Mouse (Mus musculus): ENCODE measurements at regions not wholly inside any gene's neighbourhood (a gene's known extent, or its start where the extent isn't known, plus 50 kb on each side); places are given as distances from the start of the nearest gene placed in this dataset.

GRCm38 (mm10) chr13:101551068-101551467 is 216.9 kb downstream of the Pik3r1 start:
- no peak for TF ChIP-seq CTCF (IDR thresholded peaks at IDR 0.05)
- DNase-seq (ENCODE audit: low spot score): no peak
- Histone ChIP-seq H3K4me1 (ENCODE audit: insufficient read depth, low read length) (no peaks in the 10 kb centered on the region), H3K4me2 (ENCODE audit: low read depth, low read length, poor library complexity, severe bottlenecking) (no peak overlapping the region), H3K9ac (replicated peaks; ENCODE audit: low read length, poor library complexity, severe bottlenecking) (no peak overlapping the region), H3K9me3 (ENCODE audit: low read length) (no peaks in the 10 kb centered on the region), H3K27ac (ENCODE audit: low read depth, low read length) (no peak overlapping the region), H3K36me3 (ENCODE audit: insufficient read depth, low read length) (no peaks in the 10 kb centered on the region), H3K4me3 (ENCODE audit: low read depth, low read length) (no peak overlapping the region), H3K27me3 (ENCODE audit: insufficient read depth, low read length) (no peaks in the 10 kb centered on the region)
- 88% methylated on average over 6 of the region's 6 CpGs for WGBS
- no peak for ATAC-seq (ENCODE audit: low FRiP score)

- H3K36me3 ChIP-seq (ENCODE audit: insufficient read depth, low read length): no peaks in the 10 kb centered on the region
- no peak overlapping the region for H3K4me2 ChIP-seq (ENCODE audit: low read depth, low read length, poor library complexity, severe bottlenecking)
- H3K27ac ChIP-seq (ENCODE audit: low read depth, low read length): no peak overlapping the region
- 58% methylated on average over 5 of the region's 5 CpGs for WGBS
- ATAC-seq (ENCODE audit: low FRiP score) (no peak), DNase-seq (ENCODE audit: low spot score) (no peak)
- H3K27me3 ChIP-seq (ENCODE audit: insufficient read depth, low read length): no peaks in the 10 kb centered on the region
- no peaks in the 10 kb centered on the region for H3K9me3 ChIP-seq (ENCODE audit: low read length)
- no peaks in the 10 kb centered on the region for H3K4me1 ChIP-seq (ENCODE audit: insufficient read depth, low read length)
- no peak for TF ChIP-seq CTCF (IDR thresholded peaks at IDR 0.05)
- no peak overlapping the region for H3K4me3 ChIP-seq (ENCODE audit: low read depth, low read length)
- H3K9ac ChIP-seq (replicated peaks; ENCODE audit: low read length, poor library complexity, severe bottlenecking): no peak overlapping the region
Measured at GRCm38 (mm10) chr13:101550526-101550925, 217.5 kb downstream of the Pik3r1 start.

DNA sequence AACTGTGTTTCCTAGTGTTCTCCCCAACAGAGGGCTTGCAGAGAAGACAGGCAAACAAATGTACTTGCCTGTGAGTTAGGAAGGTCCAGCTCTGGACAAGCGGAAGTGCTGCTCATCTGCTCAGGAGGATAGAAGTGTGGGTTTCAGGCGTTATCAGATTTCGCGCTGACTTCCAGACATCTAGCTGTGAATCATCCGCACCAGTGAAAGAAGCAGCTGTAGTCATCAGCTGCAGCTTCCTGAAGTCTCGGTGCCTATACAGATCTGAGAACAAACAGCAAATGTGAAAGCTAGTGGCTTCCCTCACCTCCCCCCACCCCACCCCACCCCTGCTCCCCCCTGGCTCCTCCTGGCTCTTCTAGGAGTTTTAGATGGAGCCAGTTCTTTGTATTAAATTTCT is 220.1 kb downstream of the Pik3r1 start:
- DNase-seq (ENCODE audit: low spot score) (peak; percentile 35), ATAC-seq (ENCODE audit: low FRiP score) (no peak)
- H3K9ac ChIP-seq (replicated peaks; ENCODE audit: low read length, poor library complexity, severe bottlenecking): no peak overlapping the region
- H3K4me3 ChIP-seq (ENCODE audit: low read depth, low read length): no peak overlapping the region
- 42% methylated on average over 6 of the region's 6 CpGs for WGBS
- no peak overlapping the region for H3K27ac ChIP-seq (ENCODE audit: low read depth, low read length)
- TF ChIP-seq CTCF (IDR thresholded peaks at IDR 0.05): no peak
- no peak overlapping the region for H3K4me2 ChIP-seq (ENCODE audit: low read depth, low read length, poor library complexity, severe bottlenecking)
- H3K9me3 ChIP-seq (ENCODE audit: low read length): no peaks in the 10 kb centered on the region
- H3K36me3 ChIP-seq (ENCODE audit: insufficient read depth, low read length): no peaks in the 10 kb centered on the region
- no peaks in the 10 kb centered on the region for H3K27me3 ChIP-seq (ENCODE audit: insufficient read depth, low read length)
- no peaks in the 10 kb centered on the region for H3K4me1 ChIP-seq (ENCODE audit: insufficient read depth, low read length)

- 82% methylated on average over 2 of the region's 2 CpGs for WGBS
- H3K36me3 ChIP-seq (ENCODE audit: insufficient read depth, low read length): no peaks in the 10 kb centered on the region
- no peak overlapping the region for H3K4me3 ChIP-seq (ENCODE audit: low read depth, low read length)
- H3K4me2 ChIP-seq (ENCODE audit: low read depth, low read length, poor library complexity, severe bottlenecking): no peak overlapping the region
- H3K27ac ChIP-seq (ENCODE audit: low read depth, low read length): no peak overlapping the region
- DNase-seq (ENCODE audit: low spot score) (no peak), ATAC-seq (ENCODE audit: low FRiP score) (no peak)
- no peaks in the 10 kb centered on the region for H3K27me3 ChIP-seq (ENCODE audit: insufficient read depth, low read length)
- no peaks in the 10 kb centered on the region for H3K9me3 ChIP-seq (ENCODE audit: low read length)
- no peak for TF ChIP-seq CTCF (IDR thresholded peaks at IDR 0.05)
- H3K9ac ChIP-seq (replicated peaks; ENCODE audit: low read length, poor library complexity, severe bottlenecking): no peak overlapping the region
- no peaks in the 10 kb centered on the region for H3K4me1 ChIP-seq (ENCODE audit: insufficient read depth, low read length)
Measured at GRCm38 (mm10) chr13:101547365-101547764, 220.7 kb downstream of the Pik3r1 start.

DNA sequence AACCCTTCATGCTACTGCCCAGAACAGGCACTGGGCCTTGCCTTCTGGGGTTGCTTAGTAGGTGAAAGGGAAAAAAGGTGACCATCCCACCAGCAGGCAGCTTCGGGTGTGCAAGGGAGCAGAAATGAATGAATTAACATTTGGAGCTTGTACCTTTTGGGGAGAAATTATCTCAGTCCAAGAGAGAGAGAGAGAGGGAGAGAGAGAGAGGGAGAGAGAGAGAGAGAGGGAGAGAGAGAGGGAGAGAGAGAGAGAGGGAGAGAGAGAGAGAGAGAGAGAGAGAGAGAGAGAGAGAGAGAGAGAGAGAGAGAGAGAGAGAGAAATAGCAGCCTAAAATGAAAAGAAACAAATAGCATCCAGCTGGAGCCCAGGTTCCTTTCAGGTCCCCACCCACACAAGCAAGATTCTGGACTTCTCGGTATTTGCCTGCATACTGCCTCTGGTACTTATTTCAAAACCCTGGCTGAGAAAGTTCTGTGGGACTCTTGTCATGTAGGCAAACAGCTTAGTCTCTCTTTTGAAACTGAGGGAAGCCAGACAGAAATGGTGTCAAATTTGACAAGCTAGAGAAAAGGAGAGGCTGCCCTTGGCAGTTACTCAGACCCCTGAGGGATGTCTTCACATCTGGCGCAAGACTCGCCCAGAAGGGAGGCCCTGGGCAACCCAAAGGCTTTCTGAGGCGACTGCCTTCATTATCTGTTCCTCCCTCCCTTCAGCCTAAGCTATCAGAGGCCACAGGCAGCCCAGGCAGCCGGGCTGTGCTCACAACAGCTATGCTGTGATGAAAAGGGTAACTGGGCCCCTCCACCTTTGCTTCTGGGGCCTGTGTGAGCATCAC is 222.5 kb downstream of the Pik3r1 start:
- Histone ChIP-seq H3K4me2 (ENCODE audit: low read depth, low read length, poor library complexity, severe bottlenecking) (no peak overlapping the region), H3K9ac (replicated peaks; ENCODE audit: low read length, poor library complexity, severe bottlenecking) (no peak overlapping the region), H3K27ac (ENCODE audit: low read depth, low read length) (no peak overlapping the region), H3K27me3 (ENCODE audit: insufficient read depth, low read length) (no peaks in the 10 kb centered on the region), H3K4me3 (ENCODE audit: low read depth, low read length) (no peak overlapping the region), H3K4me1 (ENCODE audit: insufficient read depth, low read length) (no peaks in the 10 kb centered on the region), H3K9me3 (ENCODE audit: low read length) (no peaks in the 10 kb centered on the region), H3K36me3 (ENCODE audit: insufficient read depth, low read length) (no peaks in the 10 kb centered on the region)
- ATAC-seq (ENCODE audit: low FRiP score) (no peak), DNase-seq (ENCODE audit: low spot score) (no peak)
- WGBS: 28% methylated on average over 6 of the region's 6 CpGs
- TF ChIP-seq CTCF (IDR thresholded peaks at IDR 0.05): no peak

DNA sequence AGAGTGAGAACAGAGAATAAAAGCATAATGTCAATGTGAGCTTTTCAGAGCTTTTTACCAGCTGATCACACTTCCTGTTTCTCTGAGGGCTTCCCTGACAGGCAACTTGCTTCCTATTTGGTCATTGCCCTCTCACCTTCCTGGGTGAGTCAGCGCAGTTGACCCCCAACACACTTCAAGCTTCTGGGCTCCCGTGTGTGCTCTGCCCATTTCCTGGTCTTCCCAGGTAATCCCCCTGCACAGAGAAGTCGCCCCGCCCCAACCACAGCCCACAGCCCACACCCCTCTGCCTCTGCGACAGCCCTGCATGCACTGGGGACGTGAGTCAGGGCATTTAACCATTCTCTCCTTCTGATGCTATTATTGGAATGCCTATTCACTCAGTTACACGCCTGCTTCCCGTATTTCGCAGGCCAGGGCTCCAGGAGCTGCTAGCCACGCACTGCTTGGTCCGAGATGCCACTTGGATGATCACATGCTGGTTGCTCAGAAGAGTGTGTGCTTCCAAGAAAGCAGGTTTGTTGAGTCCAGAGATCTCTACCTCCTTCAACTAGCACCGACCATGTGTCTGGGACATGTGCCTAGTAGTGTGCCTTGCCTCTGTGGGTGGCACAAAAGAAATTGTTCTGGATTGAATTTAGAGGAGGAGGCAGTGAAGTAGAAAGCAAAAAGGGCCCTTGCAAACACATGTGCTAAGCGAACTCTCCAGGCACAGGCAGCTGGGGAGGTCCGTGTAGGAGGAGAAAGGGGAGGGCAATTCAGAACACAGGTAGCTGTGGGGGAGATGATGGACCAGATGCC is 227.4 kb downstream of the Pik3r1 start:
- H3K4me2 ChIP-seq (ENCODE audit: low read depth, low read length, poor library complexity, severe bottlenecking): no peak overlapping the region
- no peak for ATAC-seq (ENCODE audit: low FRiP score)
- TF ChIP-seq CTCF (IDR thresholded peaks at IDR 0.05): no peak
- H3K4me3 ChIP-seq (ENCODE audit: low read depth, low read length): no peak overlapping the region
- H3K36me3 ChIP-seq (ENCODE audit: insufficient read depth, low read length): no peaks in the 10 kb centered on the region
- no peak for DNase-seq (ENCODE audit: low spot score)
- no peaks in the 10 kb centered on the region for H3K4me1 ChIP-seq (ENCODE audit: insufficient read depth, low read length)
- no peaks in the 10 kb centered on the region for H3K9me3 ChIP-seq (ENCODE audit: low read length)
- no peak overlapping the region for H3K9ac ChIP-seq (replicated peaks; ENCODE audit: low read length, poor library complexity, severe bottlenecking)
- no peaks in the 10 kb centered on the region for H3K27me3 ChIP-seq (ENCODE audit: insufficient read depth, low read length)
- 49% methylated on average over 14 of the region's 14 CpGs for WGBS
- H3K27ac ChIP-seq (ENCODE audit: low read depth, low read length): no peak overlapping the region

Data from midbrain, postnatal 0 days (tissue).